Mouse (Mus musculus): ENCODE measurements around the gene D5Ertd577e. TPM values are rescaled to one million over a fixed set of nuclear protein-coding genes. Genes with fewer than 3 reads are reported as not detected.
"Not testable (repeated sequence)": the region's sequence is repeated elsewhere in the genome, so short reads cannot be mapped to it uniquely, and the experiment has no call there.

D5Ertd577e gene
- polyA plus RNA-seq (2015; fragmentation: Nextera tagmentation; extraction: Ambion mirVana), result not detected in 2 replicates

GRCm38 (mm10) chr5:95456506-95456905, at the start of gene D5Ertd577e:
Gene D5Ertd577e (plus strand): TSS chr5:95456806.
- H3K4me2 ChIP-seq, result not testable (repeated sequence)

GRCm38 (mm10) chr5:95510458-95510857, 53.9 kb downstream of the D5Ertd577e start, which contains the start of gene Gm3286:
Gene Gm3286 (plus strand): TSS chr5:95510758.
- not testable (repeated sequence) for H3K9ac ChIP-seq; ATAC-seq (ENCODE audit: low FRiP score, low read depth); H3K4me2 ChIP-seq; H3K36me3 ChIP-seq; H3K4me1 ChIP-seq (replicated peaks); H3K4me3 ChIP-seq; H3K9me3 ChIP-seq; H3K27me3 ChIP-seq; H3K27ac ChIP-seq (replicated peaks)

More at GRCm38 (mm10) chr5:95456506-95456905, at the start of gene D5Ertd577e:
- not testable (repeated sequence) for ATAC-seq (ENCODE audit: low FRiP score, low read depth); H3K36me3 ChIP-seq; H3K9ac ChIP-seq; H3K4me3 ChIP-seq; H3K4me1 ChIP-seq (replicated peaks); H3K27me3 ChIP-seq; H3K9me3 ChIP-seq; H3K27ac ChIP-seq (replicated peaks)
- WGBS, result 24% methylated on average over 1 of the region's 1 CpGs

Other genes starting within 250 kb of the D5Ertd577e start
- not detected in 2 replicates for gene Gm10424, start 184.0 kb upstream of the D5Ertd577e start, polyA plus RNA-seq (2015; fragmentation: Nextera tagmentation; extraction: Ambion mirVana)
- not detected in 2 replicates for gene Gm3259, start 150.9 kb upstream of the D5Ertd577e start, polyA plus RNA-seq (2015; fragmentation: Nextera tagmentation; extraction: Ambion mirVana)
- not detected in 2 replicates for gene Gm3286, start 54.0 kb downstream of the D5Ertd577e start, polyA plus RNA-seq (2015; fragmentation: Nextera tagmentation; extraction: Ambion mirVana)
- gene Gm7971, start 138.1 kb downstream of the D5Ertd577e start, polyA plus RNA-seq (2015; fragmentation: Nextera tagmentation; extraction: Ambion mirVana), result not detected in 2 replicates

Data from hindbrain, embryonic 15.5 days (tissue).